Mouse (Mus musculus): ENCODE measurements around the gene Sema7a. TPM values are rescaled to one million over a fixed set of nuclear protein-coding genes. Genes with fewer than 3 reads are reported as not detected.

Gene Sema7a
- polyA plus RNA-seq, 1 experiment from 2014 or later, result 0.26 TPM

- Histone ChIP-seq H3K27ac (no peak overlapping the region), H3K36me3 (no peaks in the 10 kb centered on the region), H3K9me3 (replicated peaks) (no peaks in the 10 kb centered on the region), H3K4me3 (no peak overlapping the region), H3K4me1 (peaks cover 26% of the 10 kb centered on the region), H3K27me3 (ENCODE audit: low read depth, poor library complexity, severe bottlenecking) (peaks cover 46% of the 10 kb centered on the region)
- DNase-seq (ENCODE audit: low spot score), result no peak
- 61% methylated on average over 2 of the region's 2 CpGs for WGBS
Measured at GRCm38 (mm10) chr9:57998685-57999084, 58.8 kb downstream of the Sema7a start.

GRCm38 (mm10) chr9:57999676-58000075 is 59.8 kb downstream of the Sema7a start:
- peaks cover 19% of the 10 kb centered on the region for H3K4me1 ChIP-seq
- WGBS, result 50% methylated on average over 2 of the region's 2 CpGs
- no peak overlapping the region for H3K4me3 ChIP-seq
- DNase-seq (ENCODE audit: low spot score), result no peak
- no peaks in the 10 kb centered on the region for H3K36me3 ChIP-seq
- no peaks in the 10 kb centered on the region for H3K9me3 ChIP-seq (replicated peaks)
- no peak overlapping the region for H3K27ac ChIP-seq
- peaks cover 53% of the 10 kb centered on the region for H3K27me3 ChIP-seq (ENCODE audit: low read depth, poor library complexity, severe bottlenecking)

- no peak overlapping the region for H3K4me3 ChIP-seq
- H3K27ac ChIP-seq, result no peak overlapping the region
- no peak for DNase-seq (ENCODE audit: low spot score)
- no peaks in the 10 kb centered on the region for H3K36me3 ChIP-seq
- 46% methylated on average over 2 of the region's 2 CpGs for WGBS
- H3K4me1 ChIP-seq, result peaks cover 9% of the 10 kb centered on the region; the same call in 1 of the 2 replicates
- H3K27me3 ChIP-seq (ENCODE audit: low read depth, poor library complexity, severe bottlenecking), result peaks cover 26% of the 10 kb centered on the region
- H3K9me3 ChIP-seq (replicated peaks), result no peaks in the 10 kb centered on the region
Measured at GRCm38 (mm10) chr9:58003272-58003671, 63.4 kb downstream of the Sema7a start.

GRCm38 (mm10) chr9:58005753-58006461 is 66.0 kb downstream of the Sema7a start, which contains the start of gene Cyp11a1:
Gene Cyp11a1 (plus strand): TSS chr9:58006411.
- Histone ChIP-seq H3K36me3 (no peaks in the 10 kb centered on the region), H3K4me3 (no peak within 1 kb of the TSS), H3K27me3 (ENCODE audit: low read depth, poor library complexity, severe bottlenecking) (peaks cover 7% of the 10 kb centered on the region; the same call in 1 of the 2 replicates), H3K27ac (no peak within 1 kb of the TSS), H3K4me1 (peaks cover 20% of the 10 kb centered on the region), H3K9me3 (replicated peaks) (no peaks in the 10 kb centered on the region)
- no peak for DNase-seq (ENCODE audit: low spot score)
- 88% methylated on average over 16 of the region's 16 CpGs for WGBS

GRCm38 (mm10) chr9:58008336-58009014 is 68.6 kb downstream of the Sema7a start:
- H3K27me3 ChIP-seq (ENCODE audit: low read depth, poor library complexity, severe bottlenecking), result peaks cover 7% of the 10 kb centered on the region; the same call in 1 of the 2 replicates
- H3K4me3 ChIP-seq, result no peak overlapping the region
- 66% methylated on average over 12 of the region's 12 CpGs for WGBS
- no peaks in the 10 kb centered on the region for H3K36me3 ChIP-seq
- H3K4me1 ChIP-seq, result peaks cover 34% of the 10 kb centered on the region
- H3K27ac ChIP-seq, result 0 out of 2 replicates have a peak overlapping the region, but pooled peaks have one; percentile 11
- H3K9me3 ChIP-seq (replicated peaks), result no peaks in the 10 kb centered on the region
- no peak for DNase-seq (ENCODE audit: low spot score)

GRCm38 (mm10) chr9:58009015-58009362 is 69.1 kb downstream of the Sema7a start:
- Histone ChIP-seq H3K36me3 (no peaks in the 10 kb centered on the region), H3K27ac (0 out of 2 replicates have a peak overlapping the region, but pooled peaks have one; percentile 11), H3K9me3 (replicated peaks) (no peaks in the 10 kb centered on the region), H3K4me3 (no peak overlapping the region), H3K4me1 (peaks cover 31% of the 10 kb centered on the region), H3K27me3 (ENCODE audit: low read depth, poor library complexity, severe bottlenecking) (peaks cover 4% of the 10 kb centered on the region; the same call in 1 of the 2 replicates)
- WGBS, result 12% methylated on average over 6 of the region's 6 CpGs
- no peak for DNase-seq (ENCODE audit: low spot score)

GRCm38 (mm10) chr9:58009588-58009987 is 69.7 kb downstream of the Sema7a start:
- Histone ChIP-seq H3K36me3 (no peaks in the 10 kb centered on the region), H3K4me1 (peaks cover 31% of the 10 kb centered on the region), H3K9me3 (replicated peaks) (no peaks in the 10 kb centered on the region), H3K27me3 (ENCODE audit: low read depth, poor library complexity, severe bottlenecking) (no peaks in the 10 kb centered on the region; the same call in 1 of the 2 replicates), H3K27ac (no peak overlapping the region), H3K4me3 (no peak overlapping the region)
- DNase-seq (ENCODE audit: low spot score), result no peak
- 56% methylated on average over 3 of the region's 3 CpGs for WGBS

- DNase-seq (ENCODE audit: low spot score), result no peak
- H3K4me3 ChIP-seq, result no peak overlapping the region
- H3K4me1 ChIP-seq, result peaks cover 31% of the 10 kb centered on the region
- H3K36me3 ChIP-seq, result no peaks in the 10 kb centered on the region
- H3K27ac ChIP-seq, result 0 out of 2 replicates have a peak overlapping the region, but pooled peaks have one; percentile 20
- H3K27me3 ChIP-seq (ENCODE audit: low read depth, poor library complexity, severe bottlenecking), result no peaks in the 10 kb centered on the region; the same call in 1 of the 2 replicates
- WGBS, result 31% methylated on average over 7 of the region's 7 CpGs
- H3K9me3 ChIP-seq (replicated peaks), result no peaks in the 10 kb centered on the region
Measured at GRCm38 (mm10) chr9:58011027-58011426, 71.1 kb downstream of the Sema7a start.

- no peaks in the 10 kb centered on the region; the same call in 1 of the 2 replicates for H3K27me3 ChIP-seq (ENCODE audit: low read depth, poor library complexity, severe bottlenecking)
- H3K4me3 ChIP-seq, result no peak overlapping the region
- H3K4me1 ChIP-seq, result peaks cover 31% of the 10 kb centered on the region
- H3K27ac ChIP-seq, result peak overlapping the region; percentile 20; the same call in 1 of the 2 replicates
- H3K36me3 ChIP-seq, result no peaks in the 10 kb centered on the region
- DNase-seq (ENCODE audit: low spot score), result no peak
- WGBS, result 70% methylated on average over 8 of the region's 8 CpGs
- no peaks in the 10 kb centered on the region for H3K9me3 ChIP-seq (replicated peaks)
Measured at GRCm38 (mm10) chr9:58011552-58011951, 71.6 kb downstream of the Sema7a start.

Other genes starting within 250 kb of the Sema7a start
- gene Edc3, start 231.6 kb upstream of the Sema7a start, polyA plus RNA-seq (2016; fragmentation: Nextera tagmentation; extraction: Ambion mirVana), result 47.1 and 49.2 TPM in 2 replicates
- 93.2 and 95.9 TPM in 2 replicates for gene Clk3, start 174.3 kb upstream of the Sema7a start, polyA plus RNA-seq (2016; fragmentation: Nextera tagmentation; extraction: Ambion mirVana)
- 56.8 and 62.9 TPM in 2 replicates for gene Arid3b, start 103.3 kb upstream of the Sema7a start, polyA plus RNA-seq (2016; fragmentation: Nextera tagmentation; extraction: Ambion mirVana)
- 123 and 130 TPM in 2 replicates for gene Ubl7, start 29.1 kb upstream of the Sema7a start, polyA plus RNA-seq (2016; fragmentation: Nextera tagmentation; extraction: Ambion mirVana)
- 0.26 TPM in 1 of 2 replicates, not detected in the other for gene Cyp11a1, start 66.3 kb downstream of the Sema7a start, polyA plus RNA-seq (2016; fragmentation: Nextera tagmentation; extraction: Ambion mirVana)
- gene Stra6, start 123.7 kb downstream of the Sema7a start, polyA plus RNA-seq (2016; fragmentation: Nextera tagmentation; extraction: Ambion mirVana), result 45.3 and 59.9 TPM in 2 replicates
- 0.26 and 0.34 TPM in 2 replicates for gene Ccdc33, start 178.7 kb downstream of the Sema7a start, polyA plus RNA-seq (2016; fragmentation: Nextera tagmentation; extraction: Ambion mirVana)

Data from limb, embryonic 10.5 days (tissue).